Mouse (Mus musculus): ENCODE data around the gene Slco1a6. TPM values are rescaled to one million over a fixed set of nuclear protein-coding genes. Genes with fewer than 3 reads are reported as not detected.
"Not testable (repeated sequence)": the region's sequence is repeated elsewhere in the genome, so short reads cannot be mapped to it uniquely, and the experiment has no call there.

Slco1a6 gene
- polyA plus RNA-seq (2016; fragmentation: Nextera tagmentation; extraction: Ambion mirVana), result not detected in 2 replicates

- H3K36me3 ChIP-seq, result no peaks in the 10 kb centered on the region
- H3K4me3 ChIP-seq, result no peak within 1 kb of the TSS
- no peak within 1 kb of the TSS for H3K27ac ChIP-seq
- no peak for ATAC-seq (ENCODE audit: low FRiP score, low read depth)
- no peaks in the 10 kb centered on the region for H3K9me3 ChIP-seq
- no peak within 1 kb of the TSS for H3K9ac ChIP-seq
- WGBS, result 87% methylated on average over 4 of the region's 4 CpGs
- no peaks in the 10 kb centered on the region for H3K4me1 ChIP-seq
- no peaks in the 10 kb centered on the region for H3K27me3 ChIP-seq (replicated peaks)
- no peak within 1 kb of the TSS for H3K4me2 ChIP-seq (replicated peaks)
Measured at GRCm38 (mm10) chr6:142208421-142208820, at the start of gene Slco1a6. Slco1a6 (minus strand) TSS chr6:142208521.

GRCm38 (mm10) chr6:142250738-142251307 lies 42.5 kb upstream of the Slco1a6 start:
- H3K4me1 ChIP-seq, result not testable (repeated sequence)
- WGBS, result 97% methylated on average over 1 of the region's 1 CpGs

GRCm38 (mm10) chr6:142245065-142245464 lies 36.7 kb upstream of the Slco1a6 start:
- Histone ChIP-seq H3K4me2 (replicated peaks) (no peak overlapping the region), H3K36me3 (no peaks in the 10 kb centered on the region), H3K4me1 (no peaks in the 10 kb centered on the region), H3K9ac (no peak overlapping the region), H3K4me3 (no peak overlapping the region), H3K27me3 (replicated peaks) (no peaks in the 10 kb centered on the region), H3K27ac (no peak overlapping the region), H3K9me3 (no peaks in the 10 kb centered on the region)
- WGBS, result 87% methylated on average over 5 of the region's 5 CpGs
- ATAC-seq (ENCODE audit: low FRiP score, low read depth), result no peak

More at GRCm38 (mm10) chr6:142250738-142251307, 42.5 kb upstream of the Slco1a6 start:
- H3K9ac ChIP-seq; ATAC-seq (ENCODE audit: low FRiP score, low read depth); H3K36me3 ChIP-seq; H3K4me3 ChIP-seq; H3K27me3 ChIP-seq (replicated peaks); H3K4me2 ChIP-seq (replicated peaks); H3K27ac ChIP-seq; H3K9me3 ChIP-seq: not testable (repeated sequence)

GRCm38 (mm10) chr6:142239468-142239867 lies 31.1 kb upstream of the Slco1a6 start:
- no peak overlapping the region for H3K9ac ChIP-seq
- H3K36me3 ChIP-seq, result no peaks in the 10 kb centered on the region
- H3K4me1 ChIP-seq, result no peaks in the 10 kb centered on the region
- no peak overlapping the region for H3K4me3 ChIP-seq
- 84% methylated on average over 1 of the region's 1 CpGs for WGBS
- no peak overlapping the region for H3K4me2 ChIP-seq (replicated peaks)
- H3K27ac ChIP-seq, result no peak overlapping the region
- no peaks in the 10 kb centered on the region for H3K9me3 ChIP-seq
- H3K27me3 ChIP-seq (replicated peaks), result no peaks in the 10 kb centered on the region
- no peak for ATAC-seq (ENCODE audit: low FRiP score, low read depth)

- Histone ChIP-seq H3K4me3 (no peak overlapping the region), H3K4me2 (replicated peaks) (no peak overlapping the region), H3K36me3 (no peaks in the 10 kb centered on the region), H3K27ac (no peak overlapping the region), H3K9ac (no peak overlapping the region), H3K4me1 (no peaks in the 10 kb centered on the region), H3K27me3 (replicated peaks) (no peaks in the 10 kb centered on the region), H3K9me3 (no peaks in the 10 kb centered on the region)
- no peak for ATAC-seq (ENCODE audit: low FRiP score, low read depth)
Measured at GRCm38 (mm10) chr6:142220138-142220537, 11.8 kb upstream of the Slco1a6 start.

GRCm38 (mm10) chr6:142211821-142212220 lies 3.5 kb upstream of the Slco1a6 start:
- H3K4me3 ChIP-seq, result no peak overlapping the region
- no peak for ATAC-seq (ENCODE audit: low FRiP score, low read depth)
- no peak overlapping the region for H3K4me2 ChIP-seq (replicated peaks)
- no peaks in the 10 kb centered on the region for H3K9me3 ChIP-seq
- no peaks in the 10 kb centered on the region for H3K27me3 ChIP-seq (replicated peaks)
- no peak overlapping the region for H3K27ac ChIP-seq
- no peak overlapping the region for H3K9ac ChIP-seq
- H3K36me3 ChIP-seq, result no peaks in the 10 kb centered on the region
- no peaks in the 10 kb centered on the region for H3K4me1 ChIP-seq

- Histone ChIP-seq H3K27ac (no peak overlapping the region), H3K36me3 (no peaks in the 10 kb centered on the region), H3K9me3 (no peaks in the 10 kb centered on the region), H3K4me1 (no peaks in the 10 kb centered on the region), H3K27me3 (replicated peaks) (no peaks in the 10 kb centered on the region), H3K4me3 (no peak overlapping the region), H3K9ac (no peak overlapping the region), H3K4me2 (replicated peaks) (no peak overlapping the region)
- no peak for ATAC-seq (ENCODE audit: low FRiP score, low read depth)
Measured at GRCm38 (mm10) chr6:142209749-142210148, 1.4 kb upstream of the Slco1a6 start.

- no peaks in the 10 kb centered on the region for H3K4me1 ChIP-seq
- H3K27me3 ChIP-seq (replicated peaks), result no peaks in the 10 kb centered on the region
- H3K4me2 ChIP-seq (replicated peaks), result no peak overlapping the region
- no peak overlapping the region for H3K9ac ChIP-seq
- H3K4me3 ChIP-seq, result no peak overlapping the region
- no peak overlapping the region for H3K27ac ChIP-seq
- no peak for ATAC-seq (ENCODE audit: low FRiP score, low read depth)
- H3K36me3 ChIP-seq, result no peaks in the 10 kb centered on the region
- no peaks in the 10 kb centered on the region for H3K9me3 ChIP-seq
Measured at GRCm38 (mm10) chr6:142200524-142200923, 7.8 kb downstream of the Slco1a6 start.

GRCm38 (mm10) chr6:142194245-142194644 lies 14.1 kb downstream of the Slco1a6 start:
- WGBS, result 87% methylated on average over 8 of the region's 8 CpGs
- H3K9ac ChIP-seq, result no peak overlapping the region
- no peaks in the 10 kb centered on the region for H3K36me3 ChIP-seq

GRCm38 (mm10) chr6:142191962-142192361 lies 16.4 kb downstream of the Slco1a6 start:
- no peak for ATAC-seq (ENCODE audit: low FRiP score, low read depth)
- no peak overlapping the region for H3K9ac ChIP-seq
- H3K27me3 ChIP-seq (replicated peaks), result no peaks in the 10 kb centered on the region
- WGBS, result 80% methylated on average over 1 of the region's 1 CpGs
- H3K4me1 ChIP-seq, result no peaks in the 10 kb centered on the region
- H3K27ac ChIP-seq, result no peak overlapping the region
- no peaks in the 10 kb centered on the region for H3K36me3 ChIP-seq
- H3K4me3 ChIP-seq, result no peak overlapping the region
- no peaks in the 10 kb centered on the region for H3K9me3 ChIP-seq
- H3K4me2 ChIP-seq (replicated peaks), result no peak overlapping the region

More at GRCm38 (mm10) chr6:142194245-142194644, 14.1 kb downstream of the Slco1a6 start:
- Histone ChIP-seq H3K4me1 (no peaks in the 10 kb centered on the region), H3K4me2 (replicated peaks) (no peak overlapping the region), H3K27ac (no peak overlapping the region), H3K9me3 (no peaks in the 10 kb centered on the region), H3K27me3 (replicated peaks) (no peaks in the 10 kb centered on the region), H3K4me3 (no peak overlapping the region)
- ATAC-seq (ENCODE audit: low FRiP score, low read depth), result no peak

- no peaks in the 10 kb centered on the region for H3K4me1 ChIP-seq
- H3K9me3 ChIP-seq, result no peaks in the 10 kb centered on the region
- H3K4me2 ChIP-seq (replicated peaks), result no peak overlapping the region
- ATAC-seq (ENCODE audit: low FRiP score, low read depth), result no peak
- H3K27me3 ChIP-seq (replicated peaks), result no peaks in the 10 kb centered on the region
- 96% methylated on average over 3 of the region's 3 CpGs for WGBS
- no peak overlapping the region for H3K27ac ChIP-seq
- H3K36me3 ChIP-seq, result no peaks in the 10 kb centered on the region
- no peak overlapping the region for H3K4me3 ChIP-seq
- no peak overlapping the region for H3K9ac ChIP-seq
Measured at GRCm38 (mm10) chr6:142187426-142187825, 20.9 kb downstream of the Slco1a6 start.

GRCm38 (mm10) chr6:142185868-142186415 lies 22.4 kb downstream of the Slco1a6 start:
- Histone ChIP-seq H3K4me2 (replicated peaks) (no peak overlapping the region), H3K4me3 (no peak overlapping the region), H3K4me1 (no peaks in the 10 kb centered on the region), H3K27me3 (replicated peaks) (no peaks in the 10 kb centered on the region), H3K36me3 (no peaks in the 10 kb centered on the region), H3K27ac (no peak overlapping the region), H3K9me3 (no peaks in the 10 kb centered on the region), H3K9ac (no peak overlapping the region)
- 82% methylated on average over 2 of the region's 2 CpGs for WGBS
- no peak for ATAC-seq (ENCODE audit: low FRiP score, low read depth)

GRCm38 (mm10) chr6:142163406-142163805 lies 44.9 kb downstream of the Slco1a6 start:
- no peaks in the 10 kb centered on the region for H3K4me1 ChIP-seq
- ATAC-seq (ENCODE audit: low FRiP score, low read depth), result no peak
- whole genome bisulfite sequencing, result 87% methylated on average over 5 of the region's 5 CpGs
- no peaks in the 10 kb centered on the region for H3K27me3 ChIP-seq (replicated peaks)
- H3K27ac ChIP-seq, result no peak overlapping the region
- no peaks in the 10 kb centered on the region for H3K9me3 ChIP-seq
- H3K9ac ChIP-seq, result no peak overlapping the region
- no peak overlapping the region for H3K4me3 ChIP-seq
- H3K36me3 ChIP-seq, result no peaks in the 10 kb centered on the region
- H3K4me2 ChIP-seq (replicated peaks), result no peak overlapping the region

Measured in neural tube, embryonic 12.5 days (tissue).